Mouse (Mus musculus) CH12.LX (cell line): ENCODE measurements around the gene Kmo. TPM values are rescaled to one million over a fixed set of nuclear protein-coding genes. Genes with fewer than 3 reads are reported as not detected.

Experiments used
- DNase-seq: peaks from one replicate; pipeline ENCODE4 v3.0.0-alpha.2; 2013; ENCODE audit errors: extremely low read depth
- H3K27ac ChIP-seq: 2 replicates; pipeline ENCODE4 v1.5.1; 2012; ENCODE audit warnings: low read depth, mild to moderate bottlenecking, control low read depth, moderate library complexity; ENCODE audit not compliant: insufficient read depth
- H3K27me3 ChIP-seq: replicated peaks from 2 replicates; pipeline ENCODE3; 2012; ENCODE audit warnings: inconsistent platforms
- H3K36me3 ChIP-seq, 2 experiments: replicated peaks in 1 of 2; 2 replicates each; pipeline versions ENCODE3 to v1.6.1; 2012; ENCODE audit warnings: inconsistent platforms in 1 of 2, low read length in 1 of 2, mild to moderate bottlenecking in 1 of 2, mixed read lengths in 1 of 2, moderate library complexity in 1 of 2; ENCODE audit not compliant: control insufficient read depth in 1 of 2, insufficient read depth in 1 of 2
- H3K4me1 ChIP-seq, 2 experiments: 2 replicates each; pipeline ENCODE4 v1.6.1; 2012; ENCODE audit warnings: inconsistent platforms in 1 of 2, moderate library complexity in 1 of 2; ENCODE audit not compliant: insufficient read depth in 2 of 2, control insufficient read depth in 1 of 2
- H3K4me2 ChIP-seq: 2 replicates; pipeline ENCODE4 v1.6.1; 2012; ENCODE audit warnings: low read depth, mild to moderate bottlenecking, control low read depth; ENCODE audit not compliant: poor library complexity, insufficient read depth, severe bottlenecking
- H3K4me3 ChIP-seq, 3 experiments: fragments of 150-350 bp in 1 of 3; sonication (generic) in 1 of 3; replicated peaks in 1 of 3; 2 replicates each; pipeline versions ENCODE3 to v1.5.1; 2011 to 2012; ENCODE audit warnings: low read depth in 2 of 3, low read length in 2 of 3, mild to moderate bottlenecking in 2 of 3, moderate library complexity in 2 of 3, control low read depth in 1 of 3, improper control_type of control experiment in 1 of 3, inconsistent platforms in 1 of 3, mixed read lengths in 1 of 3; ENCODE audit not compliant: poor library complexity in 1 of 3
- H3K79me2 ChIP-seq: replicated peaks from 2 replicates; pipeline ENCODE4 v1.6.1; 2012; ENCODE audit warnings: mild to moderate bottlenecking, moderate library complexity; ENCODE audit not compliant: control insufficient read depth, poor library complexity, insufficient read depth, severe bottlenecking; ENCODE audit errors: extremely low read depth
- H3K9ac ChIP-seq: 2 replicates; pipeline ENCODE4 v1.6.1; 2012; ENCODE audit warnings: low read depth, mild to moderate bottlenecking, control low read depth, moderate library complexity; ENCODE audit not compliant: insufficient read depth
- H3K9me3 ChIP-seq: replicated peaks from 2 replicates; pipeline ENCODE3; 2012; ENCODE audit warnings: low read length, inconsistent platforms, mixed read lengths
- BHLHE40 ChIP-seq: IDR thresholded peaks from 2 replicates; pipeline ENCODE4 v1.6.1; 2011; ENCODE audit warnings: mild to moderate bottlenecking, low read depth, low read length, improper control_type of control experiment
- E2F4 ChIP-seq: IDR thresholded peaks from 2 replicates; pipeline ENCODE4 v1.6.1; 2011; ENCODE audit warnings: low read depth, low read length, improper control_type of control experiment; ENCODE audit not compliant: insufficient replicate concordance
- ELF1 ChIP-seq: IDR thresholded peaks from 2 replicates; pipeline ENCODE4 v1.6.1; 2014; ENCODE audit warnings: low read depth, mild to moderate bottlenecking, inconsistent platforms, low read length, improper control_type of control experiment
- EP300 ChIP-seq: IDR thresholded peaks from 2 replicates; pipeline ENCODE4 v1.6.1; 2011; ENCODE audit warnings: low read length, improper control_type of control experiment
- GABPA ChIP-seq: IDR thresholded peaks from 2 replicates; pipeline ENCODE4 v1.6.1; 2012; ENCODE audit warnings: low read depth, low read length, improper control_type of control experiment, inconsistent platforms; ENCODE audit not compliant: insufficient replicate concordance
- JUN ChIP-seq: IDR thresholded peaks from 2 replicates; pipeline ENCODE4 v1.6.1; 2011; ENCODE audit warnings: low read depth, mild to moderate bottlenecking, low read length, improper control_type of control experiment, moderate library complexity; ENCODE audit not compliant: insufficient read depth
- JUND ChIP-seq: conservative IDR thresholded peaks from 2 replicates; pipeline ENCODE4 v1.6.1; 2011; ENCODE audit warnings: low read depth, low read length, improper control_type of control experiment
- MAX ChIP-seq: IDR thresholded peaks from 2 replicates; pipeline ENCODE4 v1.6.1; 2011; ENCODE audit warnings: low read length, improper control_type of control experiment
- MAZ ChIP-seq: IDR thresholded peaks from 2 replicates; pipeline ENCODE4 v1.6.1; 2012; ENCODE audit warnings: low read depth, mild to moderate bottlenecking, inconsistent platforms, low read length, improper control_type of control experiment, moderate library complexity
- MXI1 ChIP-seq: IDR thresholded peaks from 2 replicates; pipeline ENCODE4 v1.6.1; 2011; ENCODE audit warnings: mild to moderate bottlenecking, low read depth, low read length, improper control_type of control experiment
- MYC ChIP-seq: IDR thresholded peaks from 2 replicates; pipeline ENCODE4 v1.6.1; 2011; ENCODE audit warnings: low read depth, mild to moderate bottlenecking, improper control_type of control experiment, low read length
- NELFE ChIP-seq: IDR thresholded peaks from 2 replicates; pipeline ENCODE4 v1.6.1; 2011; ENCODE audit warnings: low read depth, low read length, improper control_type of control experiment
- NRF1 ChIP-seq: IDR thresholded peaks from 2 replicates; pipeline ENCODE4 v1.6.1; 2014; ENCODE audit warnings: low read depth, mild to moderate bottlenecking, inconsistent platforms, low read length, improper control_type of control experiment, moderate library complexity
- PAX5 ChIP-seq: IDR thresholded peaks from 2 replicates; pipeline ENCODE4 v1.6.1; 2012; ENCODE audit warnings: low read length, inconsistent platforms, mixed read lengths
- TBP ChIP-seq: conservative IDR thresholded peaks from 2 replicates; pipeline ENCODE4 v1.6.1; 2011; ENCODE audit warnings: low read depth, low read length, improper control_type of control experiment
- UBTF ChIP-seq: IDR thresholded peaks from 2 replicates; pipeline ENCODE4 v1.6.1; 2012; ENCODE audit warnings: low read depth, mild to moderate bottlenecking, inconsistent platforms, low read length, improper control_type of control experiment, moderate library complexity
- USF1 ChIP-seq: IDR thresholded peaks from 2 replicates; pipeline ENCODE4 v1.6.1; 2014; ENCODE audit warnings: low read depth, mild to moderate bottlenecking, inconsistent platforms, low read length, improper control_type of control experiment
- USF2 ChIP-seq: conservative IDR thresholded peaks from 2 replicates; pipeline ENCODE4 v1.6.1; 2011; ENCODE audit warnings: low read depth, low read length, improper control_type of control experiment
- ZMIZ1 ChIP-seq: IDR thresholded peaks from 2 replicates; pipeline ENCODE4 v1.6.1; 2012; ENCODE audit warnings: low read depth, mild to moderate bottlenecking, inconsistent platforms, low read length, improper control_type of control experiment
- dilution Hi-C: fragments of 300-500 bp; cut with MboI; formaldehyde crosslinking; loops from 2 replicates; pipeline ENCODE4 v1.14.3; 2020; ENCODE audit warnings: low sequenced_read_pairs; ENCODE audit not compliant: extremely low pct_unique_long_range_greater_than_20kb, extremely low pct_ligation_motif_present
- in situ Hi-C: fragments of 300-500 bp; cut with MboI; formaldehyde crosslinking; loops from 3 replicates; pipeline ENCODE4 v1.14.3; 2019; ENCODE audit warnings: low sequenced_read_pairs, low pct_ligation_motif_present, low pct_unique_long_range_greater_than_20kb, mixed read lengths
- polyA plus RNA-seq: library from polyadenylated mRNA; unstranded; fragments of >175 nt; gene quantifications from 2 replicates; pipeline ENCODE4 v1.2.1, GENCODE M21; 2012; ENCODE audit warnings: low read depth; ENCODE audit not compliant: insufficient read length
- total RNA-seq, 2 experiments: library from RNA; depleted of rRNA; stranded (reverse); fragments of 300-350 nt in 1 of 2; fragments of >200 nt in 1 of 2; gene quantifications; 2 replicates each; pipeline ENCODE4 v1.2.3; 2012 to 2014

The Kmo gene
- total and polyA plus RNA-seq, 3 experiments = 9.7 to 49.2 (median 42.5) TPM

DNA sequence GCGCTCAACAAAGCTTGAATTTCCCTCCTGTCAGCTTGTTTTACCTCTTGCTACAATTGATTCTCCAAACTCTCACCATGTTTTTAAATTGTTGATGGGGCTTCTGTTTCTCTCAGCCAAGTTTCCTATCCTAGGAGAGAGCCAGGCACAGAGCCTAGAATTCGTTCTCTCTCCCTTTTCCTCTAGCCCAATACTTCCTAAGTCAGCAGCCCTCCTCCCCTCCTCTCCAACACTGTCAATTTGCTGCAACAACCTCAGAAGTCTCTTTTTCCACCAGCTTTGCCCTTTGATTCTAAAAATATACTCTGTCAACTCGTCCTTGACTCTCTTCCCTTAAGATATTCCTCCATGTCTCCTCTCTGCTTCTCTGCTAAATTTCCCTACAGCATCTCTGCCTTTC is 79.2 kb downstream of the Kmo start:
- Histone ChIP-seq H3K27ac (no peak overlapping the region), H3K9ac (no peak overlapping the region), H3K4me3 (no peak overlapping the region), H3K4me2 (peak overlapping the region; percentile 55), H3K9me3 (no peaks in the 10 kb centered on the region), H3K36me3 (no peaks in the 10 kb centered on the region), H3K4me1 (peaks cover 0 to 10% of the 10 kb centered on the region in 2 experiments; a peak in 2 of 4 replicates), H3K79me2 (no peaks in the 10 kb centered on the region), H3K27me3 (no peaks in the 10 kb centered on the region)
- in situ Hi-C loops = no loop called here
- dilution Hi-C loops = no loop called here
- no peak for TF ChIP-seq ZMIZ1
- TF ChIP-seq MYC = no peak
- TF ChIP-seq NRF1 = no peak
- TF ChIP-seq JUND = no peak
- TF ChIP-seq JUN = no peak
- no peak for TF ChIP-seq E2F4
- no peak for TF ChIP-seq MAZ
- no peak for TF ChIP-seq EP300
- TF ChIP-seq ELF1 = no peak
- no peak for DNase-seq

DNA sequence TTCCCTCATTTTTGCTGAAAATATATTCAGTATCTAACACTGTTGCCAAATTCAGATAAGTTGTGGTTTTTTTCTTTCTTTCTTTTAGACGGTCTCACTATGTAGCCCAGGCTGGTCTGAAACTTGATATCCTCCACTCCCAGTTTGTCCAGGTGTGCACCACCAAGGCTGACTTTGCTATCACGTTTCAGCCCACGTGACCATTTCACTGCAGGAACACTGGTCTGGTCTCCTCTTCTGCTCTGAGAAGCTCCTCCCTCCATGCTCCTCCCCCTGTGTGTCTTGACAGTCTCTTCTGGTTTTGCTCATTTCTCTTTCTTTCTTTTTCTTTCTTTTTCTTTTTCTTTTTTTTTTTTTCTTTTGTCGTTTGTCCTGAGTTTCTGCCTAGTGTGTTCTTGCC is 79.6 kb downstream of the Kmo start:
- no peak overlapping the region for H3K27ac ChIP-seq
- dilution Hi-C loops = no loop called here
- DNase-seq = peak; percentile 54
- H3K36me3 ChIP-seq = no peaks in the 10 kb centered on the region
- TF ChIP-seq USF2 (peak; percentile 79), NRF1 (no peak), MXI1 (no peak), NELFE (no peak), BHLHE40 (peak; percentile 91), USF1 (peak; percentile 83), EP300 (no peak), JUN (no peak), GABPA (no peak), UBTF (no peak), PAX5 (no peak), TBP (no peak), MAX (peak; percentile 72)
- TF ChIP-seq, all 38 proteins: peak for 4
- H3K4me3 ChIP-seq = no peak overlapping the region
- no peaks in the 10 kb centered on the region for H3K27me3 ChIP-seq
- H3K9me3 ChIP-seq = no peaks in the 10 kb centered on the region
- H3K4me2 ChIP-seq = peak overlapping the region; percentile 55
- in situ Hi-C loops = no loop called here
- H3K79me2 ChIP-seq = no peaks in the 10 kb centered on the region
- peaks cover 0 to 10% of the 10 kb centered on the region in 2 experiments; a peak in 2 of 4 replicates for H3K4me1 ChIP-seq
- H3K9ac ChIP-seq = no peak overlapping the region
